ENCODE assay signal across 18 mouse cellular contexts in the genomic region with DNA sequence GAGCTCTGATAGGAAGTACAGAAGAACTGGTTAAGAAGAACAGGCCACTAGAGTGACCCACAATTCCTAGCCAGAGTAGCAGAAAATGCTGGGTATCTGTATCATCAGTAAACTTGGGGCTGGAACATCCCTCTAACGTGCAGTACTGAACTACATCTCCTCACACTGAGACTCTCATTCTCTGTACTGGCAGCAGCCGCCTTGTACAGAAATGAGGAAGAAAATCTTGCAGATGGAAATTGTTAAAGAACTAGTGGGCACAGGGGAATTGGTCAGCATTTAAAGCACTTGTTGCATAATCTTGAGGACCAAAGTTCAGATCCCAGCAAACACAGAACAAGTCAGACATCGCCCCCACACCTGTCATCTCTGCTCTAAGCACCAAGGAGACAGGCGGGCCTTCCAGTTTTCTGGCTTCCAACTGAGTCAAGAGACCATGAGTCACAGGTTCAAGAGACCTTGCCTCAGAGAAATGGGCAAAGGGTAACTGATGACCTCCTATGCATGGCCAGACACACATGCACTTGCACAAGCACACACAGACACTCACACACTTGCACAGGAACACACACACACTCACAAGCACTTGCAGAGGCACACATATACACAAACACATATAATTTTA. TPM values are rescaled to one million over a fixed set of nuclear protein-coding genes. Genes with fewer than 3 reads are reported as not detected.
"Had no signal": no experiment of that assay in that cellular context is flagged by ENCODE, and none has a peak within 500 bp of the region (broad histone marks: within the 10 kb centered on the region; RNA-seq: fewer than 3 reads in every experiment).

No protein-coding gene starts in this region.

RNA-seq across cellular contexts. Expression of gene Ear1, which starts 31.3 kb away (rescaled TPM):
- total RNA-seq: layer of hippocampus, adult 18-20 months; layer of hippocampus, postnatal 14 days; left cerebral cortex, adult 8-10 months; left cerebral cortex, postnatal 14 days; left cerebral cortex, postnatal 4 days had no signal
- polyA plus RNA-seq: kidney, embryonic 16.5 days; limb, embryonic 12.5 days; lung, embryonic 15.5 days; midbrain, embryonic 12.5 days; midbrain, embryonic 15.5 days; myocyte had no signal

RNA-seq across cellular contexts. Expression of gene Gm8180, which starts 59.5 kb away (rescaled TPM):
- total RNA-seq: layer of hippocampus, adult 18-20 months; layer of hippocampus, postnatal 14 days; left cerebral cortex, adult 8-10 months; left cerebral cortex, postnatal 14 days; left cerebral cortex, postnatal 4 days; neutrophil, adult 5-6 weeks had no signal
- polyA plus RNA-seq: kidney, embryonic 16.5 days; limb, embryonic 12.5 days; limb, embryonic 15.5 days; liver, embryonic 12.5 days; liver, embryonic 15.5 days; lung, embryonic 15.5 days; midbrain, embryonic 12.5 days; midbrain, embryonic 15.5 days; myocyte; neural tube, embryonic 13.5 days; stomach, embryonic 15.5 days; thymus, postnatal 0 days had no signal
